Mouse (Mus musculus) activated CD4-positive, CD25-positive, alpha-beta regulatory T cell, adult 4 months (primary cell): Measurements from ENCODE around the gene Gpt2. TPM values are rescaled to one million over a fixed set of nuclear protein-coding genes. Genes with fewer than 3 reads are reported as not detected.
A peak's percentile ranks its signal among the peaks of the same experiment; 100 is the strongest.

Experiments
- ATAC-seq: one replicate; pipeline ENCODE4 v1.8.0; 2017
- polyA plus RNA-seq, 2 experiments: library from polyadenylated mRNA; unstranded; fragments of 100-300 nt; shearing (Covaris generic); gene quantifications; one replicate each; pipeline ENCODE4 v1.2.1; 2017

Gene Gpt2
- under 1 TPM; 0.24 to 0.65 TPM for polyA plus RNA-seq

GRCm38 (mm10) chr8:85492125-85492875 lies at the start of gene Gpt2:
Gene Gpt2, plus strand, starts transcription at chr8:85492576.
- ATAC-seq, result peak; percentile 98

DNA sequence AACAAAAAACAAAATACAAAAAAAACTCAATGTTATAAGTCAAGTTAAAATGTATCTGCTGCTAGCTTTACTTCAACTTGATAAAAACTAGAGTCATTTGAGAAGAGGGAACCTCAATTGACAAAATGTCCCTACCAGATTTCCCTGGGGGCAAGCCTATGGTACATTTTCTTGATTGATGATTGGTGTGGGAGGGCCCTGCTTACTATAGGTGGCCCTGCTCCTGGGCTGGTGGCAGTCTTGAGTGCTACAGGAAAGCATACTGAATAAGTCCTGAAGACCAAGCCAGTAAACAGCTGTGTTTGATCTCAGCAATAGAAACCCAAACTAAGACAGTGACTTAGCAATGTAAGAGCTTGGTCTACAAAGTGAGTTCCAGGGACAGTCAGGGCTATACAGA lies 48.3 kb upstream of the Gpt2 start:
- no peak for ATAC-seq

DNA sequence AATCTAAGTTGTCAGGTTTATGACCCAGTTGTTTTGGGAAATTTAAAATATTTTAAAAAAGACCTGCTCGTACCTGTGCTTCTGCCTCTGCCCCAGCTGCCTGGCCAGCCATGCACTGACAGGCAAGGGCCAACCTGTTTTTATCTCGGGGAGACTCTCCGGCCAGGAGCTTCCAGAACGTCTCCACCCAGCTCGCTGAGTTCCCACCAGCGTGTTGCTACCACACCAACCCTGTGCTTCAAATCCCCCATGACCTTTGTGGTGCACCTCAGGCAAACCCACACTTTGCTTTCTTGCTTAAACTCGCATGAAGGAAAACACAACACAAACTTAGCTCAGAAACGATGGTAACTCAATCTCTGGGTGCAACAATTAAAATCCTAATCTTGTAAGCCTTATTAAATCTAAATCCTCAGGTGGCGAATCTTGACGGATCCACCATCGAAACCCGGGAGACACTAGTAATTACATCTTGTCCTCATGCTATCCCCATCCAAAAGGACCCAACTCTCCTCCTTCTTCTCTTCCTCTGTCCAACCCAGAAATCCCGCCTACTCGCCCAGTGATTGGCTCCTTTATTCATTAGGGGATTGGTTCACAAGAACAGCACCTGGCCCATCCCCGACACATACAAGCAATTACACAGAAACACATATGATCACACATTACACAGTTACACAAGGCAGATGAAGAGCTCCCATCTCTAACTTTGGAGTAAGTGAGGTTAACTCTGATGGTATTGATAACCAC lies 46.3 kb upstream of the Gpt2 start:
- ATAC-seq, result no peak

DNA sequence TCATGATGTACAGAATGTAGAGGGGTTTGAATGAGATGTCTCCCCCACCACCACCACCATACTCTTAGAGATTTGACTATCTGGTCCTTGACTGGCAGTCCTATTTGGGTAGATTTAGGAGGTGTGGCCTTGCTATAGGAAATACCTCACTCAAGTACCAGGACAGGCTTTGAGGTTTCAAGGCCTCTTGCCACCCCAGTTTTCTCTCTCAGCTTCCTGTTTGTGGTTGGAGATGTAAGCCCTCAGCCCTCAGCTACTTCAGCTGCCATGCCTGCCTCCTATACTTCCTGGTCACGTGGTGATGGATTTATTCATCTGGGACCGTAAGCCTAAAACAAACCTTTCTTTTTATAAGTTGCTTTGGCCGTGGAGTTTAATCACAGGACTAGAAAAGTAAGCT lies 42.0 kb upstream of the Gpt2 start:
- ATAC-seq, result no peak

DNA sequence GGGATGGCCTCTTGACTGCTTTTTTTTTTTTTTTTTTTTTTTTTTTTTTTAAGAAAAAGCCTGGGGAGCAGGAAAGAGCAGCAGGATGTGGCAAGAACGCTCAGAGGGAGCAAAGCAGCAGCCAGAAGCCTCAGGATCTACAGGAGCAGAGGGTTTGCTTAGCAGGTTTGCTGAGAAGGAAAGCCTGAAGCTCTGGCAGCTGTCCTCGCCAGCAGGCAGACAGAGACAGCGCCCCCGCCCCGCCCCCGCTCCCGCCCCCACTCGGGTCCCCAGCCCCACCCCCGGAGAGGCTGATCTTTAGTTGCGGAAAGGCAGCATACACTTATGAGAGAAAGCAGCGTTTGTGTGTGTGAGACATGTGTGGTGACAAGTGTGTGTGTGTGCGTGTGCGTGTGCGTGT lies 40.0 kb upstream of the Gpt2 start:
- no peak for ATAC-seq

DNA sequence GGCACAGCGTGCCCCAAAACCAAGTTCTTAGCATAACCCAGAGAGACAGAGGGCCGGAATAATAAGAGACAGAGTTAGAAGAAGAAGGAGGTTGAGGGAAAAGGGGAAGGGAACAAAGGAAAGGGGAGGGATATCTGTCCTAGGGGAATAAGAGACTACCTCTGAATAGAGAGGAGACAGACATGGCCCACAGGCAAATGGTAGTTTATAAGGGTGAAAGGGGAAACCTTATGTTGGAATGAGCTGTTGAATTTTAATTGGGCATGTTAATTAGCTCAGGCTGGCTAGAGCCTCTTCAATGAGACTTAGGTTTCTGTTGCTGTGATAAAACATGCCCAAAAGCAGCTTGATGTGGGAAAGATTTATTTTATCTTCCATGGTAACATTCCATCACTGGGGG lies 39.1 kb upstream of the Gpt2 start:
- no peak for ATAC-seq

GRCm38 (mm10) chr8:85454750-85455149 lies 37.6 kb upstream of the Gpt2 start:
- no peak for ATAC-seq

- peak; percentile 52 for ATAC-seq
These were observed 35.8 kb upstream of the Gpt2 start for GRCm38 (mm10) chr8:85456536-85456935.

DNA sequence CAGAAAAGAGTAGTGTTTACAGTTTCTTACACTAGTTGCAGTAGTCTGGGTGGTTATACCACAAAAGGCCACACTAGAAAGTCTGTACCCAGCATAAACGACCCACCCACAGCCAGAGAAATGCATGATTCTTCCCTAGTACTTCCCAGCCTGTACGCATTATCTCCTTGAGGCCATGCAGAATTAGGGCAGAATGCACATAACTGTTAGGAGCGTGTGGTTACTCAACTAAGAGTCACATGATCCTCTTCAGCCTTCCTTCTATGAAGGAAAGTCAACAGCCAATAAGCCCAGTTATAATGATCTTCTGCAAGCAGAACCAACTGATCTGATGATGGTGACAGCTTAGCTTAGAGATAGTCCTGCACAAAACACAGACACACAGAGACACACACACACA lies 32.8 kb upstream of the Gpt2 start:
- no peak for ATAC-seq

DNA sequence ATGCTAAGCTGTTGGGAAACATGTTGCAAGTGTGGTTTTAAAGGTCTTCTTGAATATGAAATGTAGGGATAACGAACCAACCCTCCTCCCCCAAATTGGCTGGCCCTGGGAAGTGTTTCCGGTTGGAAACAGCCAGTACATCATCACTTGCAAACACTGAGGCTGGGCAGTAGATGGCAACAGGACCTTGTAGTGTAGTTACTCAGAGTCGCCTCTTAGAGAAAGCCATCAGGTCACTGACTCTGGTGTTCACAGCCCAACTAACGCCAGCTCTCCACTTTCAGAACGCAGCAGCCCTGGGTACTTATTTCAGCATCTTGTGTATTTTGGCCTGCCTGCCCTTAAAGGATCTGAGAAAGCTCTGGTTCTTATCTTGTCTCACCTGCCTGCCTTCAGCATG lies 31.6 kb upstream of the Gpt2 start:
- no peak for ATAC-seq

DNA sequence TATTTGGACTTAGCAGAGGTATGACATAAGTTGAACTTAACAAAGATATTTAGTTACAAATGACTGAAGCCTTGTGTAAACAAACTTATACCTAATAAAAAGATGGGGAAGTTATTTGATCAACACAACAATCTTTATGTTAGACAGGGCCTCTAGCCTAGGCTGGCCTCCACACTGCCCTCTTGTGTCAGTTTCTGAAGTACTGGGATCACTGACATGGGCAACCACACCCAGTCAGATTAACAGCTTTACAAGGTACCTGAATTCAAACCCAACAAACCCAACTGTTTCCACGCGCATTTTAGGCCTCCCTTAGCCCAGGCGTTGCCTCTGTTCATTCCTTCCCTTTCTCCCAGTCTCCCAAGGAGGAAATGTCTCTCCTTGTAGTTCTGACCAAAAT lies 31.0 kb upstream of the Gpt2 start:
- no peak for ATAC-seq

- ATAC-seq, result no peak
These were observed 29.9 kb upstream of the Gpt2 start for GRCm38 (mm10) chr8:85462441-85462840.

DNA sequence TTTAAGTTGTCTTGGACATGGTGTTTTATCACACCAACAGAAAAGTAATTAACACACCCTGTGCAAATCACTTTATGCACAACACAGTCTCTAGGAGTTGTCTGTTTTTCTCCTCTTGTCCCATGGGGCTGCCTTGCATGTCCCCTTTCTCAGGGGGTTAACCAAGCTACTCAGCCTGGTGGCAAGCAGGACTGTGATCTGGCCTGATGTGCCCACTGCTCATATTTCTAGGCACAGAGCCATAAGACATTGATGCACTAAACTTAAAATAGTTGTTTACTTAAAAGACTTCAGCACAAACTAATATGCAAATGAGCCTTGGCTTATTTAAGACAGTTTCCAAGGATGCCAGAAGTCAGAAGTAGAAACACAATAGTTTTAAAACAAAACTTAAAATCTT lies 28.1 kb upstream of the Gpt2 start:
- no peak for ATAC-seq

GRCm38 (mm10) chr8:85466056-85466455 lies 26.3 kb upstream of the Gpt2 start:
- ATAC-seq, result no peak

- no peak for ATAC-seq
These were observed 21.6 kb upstream of the Gpt2 start for GRCm38 (mm10) chr8:85470753-85471152.

GRCm38 (mm10) chr8:85472800-85473199 lies 19.6 kb upstream of the Gpt2 start:
- ATAC-seq, result no peak

GRCm38 (mm10) chr8:85473246-85473645 lies 19.1 kb upstream of the Gpt2 start:
- ATAC-seq, result no peak

- ATAC-seq, result no peak
These were observed 17.5 kb upstream of the Gpt2 start for GRCm38 (mm10) chr8:85474924-85475323.

DNA sequence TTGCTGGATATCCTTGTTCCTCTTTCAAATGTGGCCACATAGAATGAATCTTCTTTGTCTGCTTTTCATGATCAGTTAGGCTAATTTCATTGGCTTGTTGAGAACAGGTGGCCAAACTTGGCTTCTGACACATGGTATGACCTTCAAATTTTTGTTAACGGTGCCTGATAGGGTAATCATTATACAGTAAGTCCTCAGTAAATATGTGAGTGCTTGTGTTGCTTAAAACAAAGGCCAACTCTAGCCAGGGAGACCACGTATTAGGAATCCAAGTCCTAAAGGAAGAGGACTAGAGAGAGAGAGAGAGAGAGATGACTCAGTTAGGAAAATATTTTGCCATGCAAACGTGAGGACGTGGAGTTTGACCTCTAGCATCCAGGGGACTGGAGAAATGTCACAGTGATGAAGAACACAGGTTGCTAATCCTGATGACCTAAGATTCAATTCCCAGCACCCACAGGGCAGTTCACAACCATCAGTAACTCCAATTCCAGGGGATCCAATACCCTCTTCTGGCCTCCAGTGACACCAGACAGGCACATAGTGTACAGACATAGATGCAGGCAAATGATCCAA lies 15.3 kb upstream of the Gpt2 start:
- no peak for ATAC-seq

DNA sequence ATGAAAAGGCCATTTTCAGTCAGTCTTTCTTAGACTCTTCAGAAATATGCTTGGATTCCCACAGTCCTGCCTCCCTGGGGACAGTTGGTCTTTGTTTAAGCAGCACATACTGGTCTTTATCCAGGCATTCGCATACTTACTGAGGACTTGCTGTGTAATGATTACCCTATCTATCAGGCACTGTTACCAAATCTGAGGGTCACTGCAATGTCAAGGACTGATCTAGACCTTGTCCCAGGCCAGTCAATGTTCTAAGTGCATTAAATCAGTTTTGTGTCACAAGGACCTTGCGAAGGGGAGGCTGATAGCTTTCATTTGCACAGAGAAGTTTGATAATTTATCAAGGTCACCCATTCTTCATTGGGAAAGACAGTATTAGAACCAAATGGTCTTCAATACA lies 14.0 kb upstream of the Gpt2 start:
- ATAC-seq, result no peak

DNA sequence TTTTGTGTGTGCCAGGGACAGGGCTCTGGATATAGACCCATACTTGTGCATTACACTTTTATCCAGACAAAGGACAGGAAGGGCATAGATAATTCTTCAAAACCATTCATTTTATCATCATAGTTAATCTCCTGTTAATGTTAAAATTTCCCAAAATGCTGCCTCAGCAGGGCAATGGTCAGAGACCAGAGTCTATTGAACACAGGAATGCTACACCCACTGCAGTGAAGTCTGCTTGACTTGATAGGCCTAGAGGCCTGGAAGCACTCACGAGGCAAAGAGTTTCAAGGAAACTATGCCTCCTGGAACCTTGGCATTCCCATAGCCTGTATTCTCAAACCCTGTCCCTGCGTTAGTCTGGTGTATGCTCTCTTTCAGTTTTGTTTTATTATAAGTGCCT lies 12.7 kb upstream of the Gpt2 start:
- no peak for ATAC-seq

GRCm38 (mm10) chr8:85481900-85482299 lies 10.5 kb upstream of the Gpt2 start:
- ATAC-seq, result no peak

GRCm38 (mm10) chr8:85482427-85482826 lies 9.9 kb upstream of the Gpt2 start:
- ATAC-seq, result no peak
